In genomic region chr1:165837546-165837945, GRCm38 (mm10) we compare ENCODE assay signal across 10 mouse cellular contexts. TPM values are rescaled to one million over a fixed set of nuclear protein-coding genes. Genes with fewer than 3 reads are reported as not detected.
DNase-seq lines count a peak whose midpoint lies in the region; ATAC-seq and TF ChIP-seq lines count a peak whose summit lies in the region.
"Had no signal": no experiment of that assay in that cellular context is flagged by ENCODE, and none has a peak within 500 bp of the region (broad histone marks: within the 10 kb centered on the region; RNA-seq: fewer than 3 reads in every experiment).

No protein-coding gene starts in this region.

- DNase-seq in heart, adult 9 months (ENCODE audit: low spot score in 2 of 2): peak; percentile 39 to 62
- DNase-seq in heart, adult 8-10 months (ENCODE audit: low spot score): no peak
- no peak for DNase-seq in testis, postnatal 10 days (ENCODE audit: low spot score)
- DNase-seq in limb, embryonic 10.5 days (ENCODE audit: low spot score): no peak
- no peak for DNase-seq in adrenal gland, postnatal 25 days
- DNase-seq in spleen, postnatal 10 days (ENCODE audit: low spot score in 2 of 2): no peak
- DNase-seq: kidney, adult 8-10 months; liver, embryonic 13.5 days had no signal

- no peak overlapping the region for H3K9ac ChIP-seq in stomach, embryonic 16.5 days (ENCODE audit: low read length)
- H3K9ac ChIP-seq: liver, embryonic 13.5 days had no signal

- no peak for TF ChIP-seq CTCF in testis, adult 2 months (IDR thresholded peaks at IDR 0.05; ENCODE audit: control insufficient read depth, insufficient read depth, insufficient replicate concordance, low read depth, low read length)

- H3K36me3 ChIP-seq in testis, adult 2 months (ENCODE audit: control insufficient read depth, insufficient read depth, low read length): no peaks in the 10 kb centered on the region
- H3K36me3 ChIP-seq in limb, embryonic 10.5 days: no peaks in the 10 kb centered on the region
- H3K36me3 ChIP-seq in stomach, embryonic 16.5 days (ENCODE audit: control insufficient read depth, insufficient read depth, low read length): no peaks in the 10 kb centered on the region
- H3K36me3 ChIP-seq: liver, embryonic 13.5 days had no signal

- ATAC-seq in stomach, embryonic 16.5 days (ENCODE audit: insufficient read depth, low FRiP score): peak; percentile 54; the same call in 1 of the 2 replicates

- H3K4me3 ChIP-seq in testis, adult 2 months (ENCODE audit: control insufficient read depth, low read depth, low read length): no peak overlapping the region
- no peak overlapping the region for H3K4me3 ChIP-seq in limb, embryonic 10.5 days
- H3K4me3 ChIP-seq in stomach, embryonic 16.5 days (replicated peaks; ENCODE audit: low read length): no peak overlapping the region
- H3K4me3 ChIP-seq: liver, embryonic 13.5 days had no signal

- no peaks in the 10 kb centered on the region for H3K27me3 ChIP-seq in testis, adult 2 months (ENCODE audit: control insufficient read depth, insufficient read depth, low read length)
- H3K27me3 ChIP-seq in limb, embryonic 10.5 days (ENCODE audit: low read depth, poor library complexity, severe bottlenecking): peaks cover 41% of the 10 kb centered on the region
- peaks cover 8% of the 10 kb centered on the region; the same call in 1 of the 2 replicates for H3K27me3 ChIP-seq in stomach, embryonic 16.5 days (ENCODE audit: control insufficient read depth, insufficient read depth, low read length)

- H3K9me3 ChIP-seq in limb, embryonic 10.5 days (replicated peaks): no peaks in the 10 kb centered on the region
- no peaks in the 10 kb centered on the region for H3K9me3 ChIP-seq in stomach, embryonic 16.5 days (replicated peaks; ENCODE audit: control insufficient read depth, low read length)
- H3K9me3 ChIP-seq: liver, embryonic 13.5 days had no signal

- peaks cover 7% of the 10 kb centered on the region for H3K4me1 ChIP-seq in testis, adult 2 months (ENCODE audit: control insufficient read depth, insufficient read depth, low read length)
- H3K4me1 ChIP-seq in limb, embryonic 10.5 days: peaks cover 77% of the 10 kb centered on the region
- peaks cover 26% of the 10 kb centered on the region for H3K4me1 ChIP-seq in stomach, embryonic 16.5 days (ENCODE audit: control insufficient read depth, insufficient read depth, low read length)

- TF ChIP-seq POLR2A in testis, adult 2 months (IDR thresholded peaks at IDR 0.05; ENCODE audit: control insufficient read depth, low read depth, low read length): no peak

- 27% methylated on average over 8 of the region's 8 CpGs for whole genome bisulfite sequencing in limb, embryonic 10.5 days
- 27% methylated on average over 8 of the region's 8 CpGs for WGBS in stomach, embryonic 16.5 days

- no peak overlapping the region for H3K4me2 ChIP-seq in stomach, embryonic 16.5 days (ENCODE audit: low read depth, low read length)
- H3K4me2 ChIP-seq: liver, embryonic 13.5 days had no signal

- H3K27ac ChIP-seq in testis, adult 2 months (ENCODE audit: control insufficient read depth, insufficient read depth, low read depth, low read length): peak overlapping the region; percentile 63
- peak overlapping the region; percentile 66 for H3K27ac ChIP-seq in limb, embryonic 10.5 days
- 0 out of 2 replicates have a peak overlapping the region, but pooled peaks have one; percentile 30 for H3K27ac ChIP-seq in stomach, embryonic 16.5 days (ENCODE audit: low read length)
- H3K27ac ChIP-seq: liver, embryonic 13.5 days had no signal

RNA-seq across cellular contexts. Expression of gene Cd247, which starts 49.1 kb away (rescaled TPM):
- total RNA-seq in heart, adult 8-10 months (2022): 1 to 10 TPM in 1 of 4 experiments, under 1 TPM in 3; 0.16 to 1.1 (median 0.46) TPM
- 16.6 and 17.2 TPM in 2 replicates for polyA plus RNA-seq in testis, adult 2 months (2012; rRNA removed)
- 1.0 and 1.1 TPM in 2 replicates for polyA plus RNA-seq in limb, embryonic 10.5 days (2016; fragmentation: Nextera tagmentation; extraction: Ambion mirVana)
- polyA plus RNA-seq in stomach, embryonic 16.5 days (2015; fragmentation: Nextera tagmentation; extraction: Ambion mirVana): 0.36 and 0.52 TPM in 2 replicates
- total RNA-seq in adrenal gland, postnatal 25 days (2021): 0.30 TPM in 1 of 2 replicates, not detected in the other

Comparison
In these comparisons a context has a peak if more than half of its experiments do, and no peak if none do; other contexts are left out.
1. DNase-seq: peak in heart, adult 9 months (2 of 2); none in heart, adult 8-10 months (single experiment), testis, postnatal 10 days (single experiment), limb, embryonic 10.5 days (single experiment), adrenal gland, postnatal 25 days (single experiment) and spleen, postnatal 10 days (0 of 2).
2. Peak in every context shown above with its lines, with median percentiles within 50 percentile points of each other: H3K27ac ChIP-seq.